Mouse (Mus musculus) small intestine, adult 2 months (tissue): ENCODE results near the gene C330007P06Rik.

Source experiments
- CTCF ChIP-seq: fragments of 200-500 bp; IDR thresholded peaks from 2 replicates; pipeline ENCODE4 v1.5.1; 2012; ENCODE audit warnings: low read depth, mild to moderate bottlenecking, control low read depth, inconsistent platforms, low read length, moderate library complexity, mixed read lengths; ENCODE audit not compliant: insufficient replicate concordance, insufficient read length; ENCODE audit errors: extremely low read depth
- POLR2A ChIP-seq: fragments of 200-500 bp; IDR thresholded peaks from 2 replicates; pipeline ENCODE4 v1.6.1; 2012; ENCODE audit warnings: low read depth, mild to moderate bottlenecking, control low read depth, inconsistent platforms, low read length, moderate library complexity

DNA sequence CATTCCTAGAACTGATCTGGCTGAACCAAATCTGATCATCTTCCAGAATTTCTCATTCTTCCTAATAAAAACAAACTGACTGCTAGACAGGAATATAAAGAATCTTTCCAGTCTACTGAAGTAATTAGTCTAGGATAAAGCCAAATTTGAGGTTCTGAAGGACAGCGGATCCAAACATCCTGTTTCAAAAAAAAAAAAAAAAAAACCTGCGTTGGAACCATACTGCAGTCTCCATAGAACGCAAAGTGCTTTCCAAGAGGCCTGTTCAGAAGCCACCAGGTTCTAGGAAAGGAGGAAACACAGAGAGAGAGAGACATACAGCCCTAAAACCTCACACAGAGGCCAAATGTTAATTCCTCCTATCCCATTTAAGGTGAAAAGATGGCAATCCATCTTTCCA lies 27.7 kb upstream of the C330007P06Rik start:
- TF ChIP-seq CTCF (no peak), POLR2A (no peak)
